Mouse (Mus musculus): ENCODE measurements at regions not wholly inside any gene's neighbourhood (a gene's known extent, or its start where the extent isn't known, plus 50 kb on each side); places are given as distances from the start of the nearest gene placed in this dataset.

- TF ChIP-seq CTCF (conservative IDR thresholded peaks at IDR 0.05; ENCODE audit: low read length) = no peak
- TF ChIP-seq NANOG (IDR thresholded peaks at IDR 0.05; ENCODE audit: borderline replicate concordance, low read length) = no peak
- no peak for TF ChIP-seq POU5F1 (IDR thresholded peaks at IDR 0.05; ENCODE audit: borderline replicate concordance, low read length)
Measured at GRCm38 (mm10) chr16:13050225-13050892, 59.1 kb upstream of the Ercc4 start.

Measured in E14TG2a.4 (cell line).